Mouse (Mus musculus) liver, embryonic 12.5 days (tissue): ENCODE results near the gene Susd3. TPM values are rescaled to one million over a fixed set of nuclear protein-coding genes. Genes with fewer than 3 reads are reported as not detected.

ENCODE experiments used
- polyA plus RNA-seq: library from polyadenylated mRNA; unstranded; fragments of >200 nt; fragmentation: Nextera tagmentation; extraction: Ambion mirVana; gene quantifications from 2 replicates; pipeline ENCODE4 v1.2.1, GENCODE M21; 2016

Gene Susd3
- polyA plus RNA-seq, 1 experiment from 2014 or later, result 2.4 TPM

Other genes starting within 250 kb of the Susd3 start
- 0.11 and 0.14 TPM in 2 replicates for gene Wnk2, start 100.7 kb downstream of the Susd3 start, polyA plus RNA-seq
- 41.5 and 42.6 TPM in 2 replicates for gene Ninj1, start 61.2 kb downstream of the Susd3 start, polyA plus RNA-seq
- gene Card19, start 32.7 kb downstream of the Susd3 start, polyA plus RNA-seq, result 16.5 and 17.0 TPM in 2 replicates
- gene Fgd3, start 71.6 kb upstream of the Susd3 start, polyA plus RNA-seq, result 0.32 and 0.49 TPM in 2 replicates
- 14.7 and 15.2 TPM in 2 replicates for gene Bicd2, start 92.9 kb upstream of the Susd3 start, polyA plus RNA-seq
- gene Ippk, start 172.5 kb upstream of the Susd3 start, polyA plus RNA-seq, result 13.6 and 13.9 TPM in 2 replicates
- 1.1 and 1.2 TPM in 2 replicates for gene Tes3-ps, start 244.6 kb upstream of the Susd3 start, polyA plus RNA-seq